Mouse (Mus musculus) CH12F3 (cell line): ENCODE results near the gene Btbd35f1.
"Not testable (repeated sequence)": the region's sequence is repeated elsewhere in the genome, so short reads cannot be mapped to it uniquely, and the experiment has no call there.

Experiments
- in situ Hi-C: fragments of 300-500 bp; cut with MboI; formaldehyde crosslinking; loops from 2 replicates; pipeline ENCODE4 v1.14.3; 2020; ENCODE audit warnings: low sequenced_read_pairs

The Btbd35f1 gene

GRCm38 (mm10) chrX:32559755-32560154 lies at the start of gene Btbd35f1:
TSS of gene Btbd35f1 (plus strand) at chrX:32560055.
- in situ Hi-C loops, result not testable (repeated sequence)

- in situ Hi-C loops, result not testable (repeated sequence)
Measured at GRCm38 (mm10) chrX:32590878-32591542, 31.2 kb downstream of the Btbd35f1 start.

GRCm38 (mm10) chrX:32601008-32601407 lies 41.2 kb downstream of the Btbd35f1 start:
- in situ Hi-C loops, result not testable (repeated sequence)

GRCm38 (mm10) chrX:32601425-32601824 lies 41.6 kb downstream of the Btbd35f1 start:
- in situ Hi-C loops, result not testable (repeated sequence)
